Mouse (Mus musculus): ENCODE results near the gene Jakmip3.

The Jakmip3 gene

GRCm38 (mm10) chr7:139096399-139096798 is 155.9 kb downstream of the Jakmip3 start:
- in situ Hi-C loops (cut with MboI, MseI): no loop called here

GRCm38 (mm10) chr7:139100531-139101095 is 160.1 kb downstream of the Jakmip3 start:
- in situ Hi-C loops (cut with MboI, MseI): loop anchor here (5.0 kb wide), 1 partner anchor 202 kb away; no protein-coding TSS in a partner anchor

- in situ Hi-C loops (cut with MboI, MseI): loop anchor here (5.0 kb wide), 1 partner anchor 201 kb away; no protein-coding TSS in a partner anchor
Measured at GRCm38 (mm10) chr7:139101286-139101804, 160.8 kb downstream of the Jakmip3 start.

GRCm38 (mm10) chr7:139101826-139102225 is 161.3 kb downstream of the Jakmip3 start:
- in situ Hi-C loops (cut with MboI, MseI): loop anchor here (5.0 kb wide), 1 partner anchor 200 kb away; no protein-coding TSS in a partner anchor

- in situ Hi-C loops (cut with MboI, MseI): loop anchor here (5.0 kb wide), 1 partner anchor 198 kb away; no protein-coding TSS in a partner anchor
Measured at GRCm38 (mm10) chr7:139103960-139104381, 163.4 kb downstream of the Jakmip3 start.

GRCm38 (mm10) chr7:139105076-139105475 is 164.5 kb downstream of the Jakmip3 start:
- in situ Hi-C loops (cut with MboI, MseI): no loop called here

GRCm38 (mm10) chr7:139105705-139106104 is 165.2 kb downstream of the Jakmip3 start:
- in situ Hi-C loops (cut with MboI, MseI): no loop called here

- in situ Hi-C loops (cut with MboI, MseI): no loop called here
Measured at GRCm38 (mm10) chr7:139107908-139108650, 167.5 kb downstream of the Jakmip3 start.

GRCm38 (mm10) chr7:139119152-139119774 is 178.7 kb downstream of the Jakmip3 start:
- in situ Hi-C loops (cut with MboI, MseI): no loop called here

GRCm38 (mm10) chr7:139119775-139120153 is 179.2 kb downstream of the Jakmip3 start:
- in situ Hi-C loops (cut with MboI, MseI): loop anchor here (5.0 kb wide), 1 partner anchor 83 kb away; no protein-coding TSS in a partner anchor

- in situ Hi-C loops (cut with MboI, MseI): no loop called here
Measured at GRCm38 (mm10) chr7:139125881-139126280, 185.4 kb downstream of the Jakmip3 start.

- in situ Hi-C loops (cut with MboI, MseI): no loop called here
Measured at GRCm38 (mm10) chr7:139126549-139126948, 186.0 kb downstream of the Jakmip3 start.

GRCm38 (mm10) chr7:139128994-139129393 is 188.5 kb downstream of the Jakmip3 start:
- in situ Hi-C loops (cut with MboI, MseI): no loop called here

- in situ Hi-C loops (cut with MboI, MseI): no loop called here
Measured at GRCm38 (mm10) chr7:139130361-139130760, 189.8 kb downstream of the Jakmip3 start.

- in situ Hi-C loops (cut with MboI, MseI): no loop called here
Measured at GRCm38 (mm10) chr7:139131538-139131937, 191.0 kb downstream of the Jakmip3 start.

GRCm38 (mm10) chr7:139133446-139133845 is 192.9 kb downstream of the Jakmip3 start:
- in situ Hi-C loops (cut with MboI, MseI): no loop called here

All from T-helper 1 cell (primary cell).